Mouse (Mus musculus) forebrain, embryonic 16.5 days (tissue): ENCODE data around the gene Mrpl37. TPM values are rescaled to one million over a fixed set of nuclear protein-coding genes. Genes with fewer than 3 reads are reported as not detected.

Experiments
- ATAC-seq: fragments of 200-750 bp; cut with Nextera tagmentation; 2 replicates; pipeline ENCODE4 v1.8.0; 2017; ENCODE audit warnings: mild to moderate bottlenecking, moderate library complexity
- H3K27ac ChIP-seq: fragments of 300-500 bp; sonication (generic); 2 replicates; pipeline ENCODE4 v1.5.1; 2014; ENCODE audit warnings: low read length, control low read depth
- H3K27me3 ChIP-seq: fragments of 300-500 bp; sonication (generic); replicated peaks from 2 replicates; pipeline ENCODE4 v1.6.1; 2014; ENCODE audit warnings: low read length; ENCODE audit not compliant: control insufficient read depth, insufficient read depth
- H3K36me3 ChIP-seq: fragments of 300-500 bp; sonication (generic); 2 replicates; pipeline ENCODE4 v1.6.1; 2014; ENCODE audit not compliant: control insufficient read depth, insufficient read depth
- H3K4me1 ChIP-seq: fragments of 300-500 bp; sonication (generic); replicated peaks from 2 replicates; pipeline ENCODE4 v1.6.1; 2014; ENCODE audit warnings: low read length; ENCODE audit not compliant: control insufficient read depth, insufficient read depth
- H3K4me2 ChIP-seq: fragments of 300-500 bp; sonication (generic); 2 replicates; pipeline ENCODE4 v1.6.1; 2014; ENCODE audit warnings: mild to moderate bottlenecking, low read length, control low read depth
- H3K4me3 ChIP-seq: fragments of 300-500 bp; sonication (generic); replicated peaks from 2 replicates; pipeline ENCODE4 v1.5.1; 2014; ENCODE audit warnings: mild to moderate bottlenecking, low read length, control low read depth
- H3K9ac ChIP-seq: fragments of 300-500 bp; sonication (generic); replicated peaks from 2 replicates; pipeline ENCODE4 v1.6.1; 2014; ENCODE audit warnings: low read depth, low read length, control low read depth
- H3K9me3 ChIP-seq: fragments of 300-500 bp; sonication (generic); 2 replicates; pipeline ENCODE4 v1.6.1; 2016; ENCODE audit warnings: low read length; ENCODE audit not compliant: control insufficient read depth
- WGBS: fragments of 180-500 bp; shearing (Covaris S2); extraction: QIAGEN DNeasy Blood & Tissue Kit; methylation state at CpG from one replicate; pipeline ENCODE4 v1.1.7; 2014; 5-methylcytosine and 5-hydroxymethylcytosine counted together
- polyA plus RNA-seq: library from polyadenylated mRNA; unstranded; fragments of >200 nt; fragmentation: Nextera tagmentation; extraction: Ambion mirVana; gene quantifications from 2 replicates; pipeline ENCODE4 v1.2.1, GENCODE M21; 2015

Mrpl37 gene
- polyA plus RNA-seq, 1 experiment from 2014 or later: 90.5 TPM

DNA sequence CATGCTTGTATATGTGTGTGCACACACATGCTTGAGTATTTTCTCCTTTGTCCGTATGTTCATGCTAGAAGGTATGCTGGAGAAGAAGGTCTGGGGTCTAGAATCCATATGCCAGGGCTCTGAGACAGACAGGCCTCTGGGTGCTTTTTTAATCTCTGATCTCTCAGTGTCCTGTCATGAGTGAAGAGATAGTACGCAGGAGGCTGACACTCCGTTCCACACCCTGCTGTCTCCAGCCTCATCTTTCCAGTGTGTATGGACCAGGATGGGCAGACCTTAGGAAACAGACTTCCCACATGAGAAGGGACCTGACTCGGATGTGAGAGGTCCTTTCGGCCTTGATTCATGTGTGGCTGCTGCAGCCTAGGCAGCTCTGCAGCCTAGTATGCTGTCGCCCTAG lies 59.9 kb downstream of the Mrpl37 start:
- 90% methylated on average over 6 of the region's 6 CpGs for WGBS
- no peak overlapping the region for H3K4me2 ChIP-seq
- no peak overlapping the region for H3K9ac ChIP-seq
- no peak for ATAC-seq
- H3K27me3 ChIP-seq: no peaks in the 10 kb centered on the region
- H3K27ac ChIP-seq: no peak overlapping the region
- no peak overlapping the region for H3K4me3 ChIP-seq
- no peaks in the 10 kb centered on the region for H3K9me3 ChIP-seq
- H3K4me1 ChIP-seq: peaks cover 13% of the 10 kb centered on the region
- H3K36me3 ChIP-seq: no peaks in the 10 kb centered on the region

DNA sequence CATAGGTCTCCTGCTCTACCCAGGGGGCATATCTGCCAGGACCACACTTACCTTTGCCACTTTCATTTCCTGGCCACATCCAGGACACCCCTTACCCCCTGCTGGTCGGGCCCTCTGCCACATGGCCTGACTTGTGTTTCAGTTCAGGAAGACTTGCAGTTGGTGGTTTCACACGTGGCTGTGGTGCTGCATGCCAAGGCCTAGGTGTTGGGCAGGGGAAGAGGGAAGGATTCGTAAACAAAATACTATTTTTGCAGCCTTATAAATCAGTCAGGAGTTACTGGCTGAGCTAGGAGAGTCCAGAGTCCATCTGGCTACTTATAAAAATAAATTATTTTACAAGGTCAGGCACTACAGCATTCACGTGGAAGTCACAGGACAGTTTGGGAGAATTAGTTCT lies 60.4 kb downstream of the Mrpl37 start:
- 81% methylated on average over 4 of the region's 4 CpGs for WGBS
- Histone ChIP-seq H3K4me2 (no peak overlapping the region), H3K9me3 (no peaks in the 10 kb centered on the region), H3K4me3 (no peak overlapping the region), H3K27me3 (no peaks in the 10 kb centered on the region), H3K27ac (no peak overlapping the region), H3K4me1 (peaks cover 19% of the 10 kb centered on the region), H3K9ac (no peak overlapping the region), H3K36me3 (no peaks in the 10 kb centered on the region)
- ATAC-seq: no peak

Other genes with a start within 250 kb of the Mrpl37 start
- gene Ssbp3, start 156.2 kb downstream of the Mrpl37 start, polyA plus RNA-seq: 163 and 167 TPM in 2 replicates
- gene Cyb5rl, start 120 bp upstream of the Mrpl37 start, polyA plus RNA-seq: 3.3 and 4.0 TPM in 2 replicates
- not detected in 2 replicates for gene Cdcp2, start 30.0 kb upstream of the Mrpl37 start, polyA plus RNA-seq
- 375 and 431 TPM in 2 replicates for gene Tmem59, start 111.5 kb upstream of the Mrpl37 start, polyA plus RNA-seq
- gene Tceanc2, start 112.2 kb upstream of the Mrpl37 start, polyA plus RNA-seq: 21.1 TPM in 2 replicates
- gene Ldlrad1, start 142.3 kb upstream of the Mrpl37 start, polyA plus RNA-seq: not detected in 2 replicates
- 58.6 and 59.9 TPM in 2 replicates for gene Lrrc42, start 186.7 kb upstream of the Mrpl37 start, polyA plus RNA-seq
- 34.6 and 43.1 TPM in 2 replicates for gene Hspb11, start 186.7 kb upstream of the Mrpl37 start, polyA plus RNA-seq
- not detected in 2 replicates for gene Dio1, start 240.3 kb upstream of the Mrpl37 start, polyA plus RNA-seq
- gene Yipf1, start 247.5 kb upstream of the Mrpl37 start, polyA plus RNA-seq: 52.0 and 55.4 TPM in 2 replicates